Mouse (Mus musculus) brain, adult 2 months (tissue): ENCODE results near the gene Palm2.
A peak's percentile ranks its signal among the peaks of the same experiment; 100 is the strongest.

Source experiments
- DNase-seq: peaks from one replicate; pipeline ENCODE4 v3.0.0; 2011; ENCODE audit warnings: low read depth, low spot score

Gene Palm2

GRCm38 (mm10) chr4:57612716-57613115 is 178.7 kb downstream of the Palm2 start:
- no peak for DNase-seq

DNA sequence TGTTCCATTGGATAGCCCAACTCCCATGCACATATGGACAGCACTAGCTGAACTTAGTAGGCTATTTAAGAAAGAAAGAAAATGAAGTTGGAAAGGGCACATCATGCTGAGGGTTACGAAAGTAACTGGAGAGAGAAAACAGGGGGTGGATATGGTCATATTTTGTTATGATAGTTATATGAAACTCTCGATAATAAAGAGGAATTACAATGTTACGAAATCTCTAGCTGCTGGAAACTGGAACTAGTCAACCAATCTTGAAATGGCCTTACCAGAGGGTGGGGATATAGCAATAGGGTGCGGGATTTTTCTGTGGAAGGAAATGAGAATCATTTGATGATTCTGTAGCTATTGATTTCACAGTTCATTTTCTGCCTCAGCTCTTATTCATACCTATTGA is 180.6 kb downstream of the Palm2 start:
- no peak for DNase-seq

GRCm38 (mm10) chr4:57618743-57619142 is 184.7 kb downstream of the Palm2 start:
- no peak for DNase-seq

DNA sequence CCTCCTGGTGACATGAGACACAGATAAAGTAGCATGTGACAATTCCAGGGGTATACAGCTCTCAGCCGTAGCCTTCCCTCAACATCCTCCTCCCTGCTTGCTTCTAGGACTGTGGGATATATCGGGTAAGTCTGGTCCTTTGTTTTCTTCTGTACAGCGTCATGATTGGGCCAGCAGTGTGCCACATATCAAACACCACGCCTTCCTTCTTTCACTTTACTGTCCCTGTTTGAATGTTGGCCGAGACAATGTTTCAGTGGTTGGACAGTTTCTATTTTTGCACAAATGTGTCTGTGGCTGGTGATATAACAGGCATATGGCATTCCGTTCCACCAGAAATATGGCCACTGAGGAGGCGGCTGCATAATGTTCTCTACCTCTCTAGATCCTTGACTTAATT is 188.8 kb downstream of the Palm2 start:
- peak; percentile 80 for DNase-seq

- DNase-seq: no peak
Measured at GRCm38 (mm10) chr4:57624819-57625218, 190.8 kb downstream of the Palm2 start.

GRCm38 (mm10) chr4:57625306-57625705 is 191.3 kb downstream of the Palm2 start:
- no peak for DNase-seq

DNA sequence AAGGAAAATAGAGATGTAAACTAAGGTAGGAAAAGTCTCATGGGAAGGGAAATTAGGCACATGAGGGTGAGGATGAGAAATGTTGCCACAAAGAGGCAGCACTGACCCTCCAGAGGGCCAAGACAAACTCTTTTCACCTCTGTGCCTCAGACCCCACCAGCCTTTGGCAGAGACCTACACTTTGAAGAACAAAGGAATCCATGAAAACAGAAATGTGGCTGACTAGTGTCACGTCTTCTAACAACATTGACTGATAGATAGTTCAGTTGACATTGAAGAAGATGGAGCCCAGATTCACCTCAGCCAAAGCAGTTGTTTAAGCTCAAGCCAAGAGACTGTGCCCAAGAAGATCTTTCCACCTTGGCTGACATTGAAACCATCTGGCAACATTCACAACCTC is 191.7 kb downstream of the Palm2 start:
- no peak for DNase-seq

- DNase-seq: no peak
Measured at GRCm38 (mm10) chr4:57626921-57627320, 192.9 kb downstream of the Palm2 start.

GRCm38 (mm10) chr4:57632386-57632785 is 198.3 kb downstream of the Palm2 start:
- no peak for DNase-seq

DNA sequence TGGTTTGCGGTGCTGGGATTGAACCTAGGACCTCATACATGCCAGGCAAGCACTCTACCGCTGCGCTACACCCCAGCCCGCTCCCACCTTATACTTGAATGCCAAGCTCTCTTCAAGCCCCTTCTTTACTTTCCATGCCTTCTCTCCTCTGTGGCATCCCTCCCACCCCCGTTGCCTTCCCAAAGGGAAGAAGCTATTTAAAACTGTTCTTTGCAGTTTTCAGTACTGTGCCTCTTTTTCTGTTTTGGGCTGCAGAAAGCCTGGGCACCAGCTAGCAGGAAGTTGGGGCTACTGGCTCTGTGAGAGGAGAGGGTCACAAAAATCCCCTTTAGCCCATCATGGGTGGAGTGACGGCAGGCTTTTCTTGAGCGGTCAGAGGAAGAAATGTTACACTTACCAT is 199.0 kb downstream of the Palm2 start:
- peak; percentile 65 for DNase-seq

DNA sequence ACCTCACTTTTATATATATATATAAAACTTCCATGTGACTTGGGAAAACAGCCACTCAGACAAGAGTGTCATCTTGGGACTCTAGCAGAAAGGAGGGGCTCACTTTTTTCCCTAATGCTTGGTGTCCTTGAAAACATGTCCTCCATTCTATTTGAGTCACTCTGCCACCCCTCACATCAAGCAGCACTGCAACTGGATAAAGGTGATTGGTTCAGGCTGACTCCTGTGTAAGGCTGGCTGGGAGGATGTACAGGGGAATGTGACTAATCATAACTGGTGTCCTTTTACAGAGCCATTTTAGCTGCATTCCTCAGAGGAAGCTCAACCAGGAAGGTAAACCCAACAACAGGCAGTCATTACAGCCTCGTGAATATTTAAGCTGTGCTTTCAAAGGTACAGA is 200.9 kb downstream of the Palm2 start:
- no peak for DNase-seq

GRCm38 (mm10) chr4:57636782-57637482 is 202.9 kb downstream of the Palm2 start:
- DNase-seq: peak; percentile 70

- peak; percentile 88 for DNase-seq
Measured at GRCm38 (mm10) chr4:57637636-57638386, 203.8 kb downstream of the Palm2 start.

GRCm38 (mm10) chr4:57638941-57639340 is 204.9 kb downstream of the Palm2 start:
- DNase-seq: peak; percentile 53

DNA sequence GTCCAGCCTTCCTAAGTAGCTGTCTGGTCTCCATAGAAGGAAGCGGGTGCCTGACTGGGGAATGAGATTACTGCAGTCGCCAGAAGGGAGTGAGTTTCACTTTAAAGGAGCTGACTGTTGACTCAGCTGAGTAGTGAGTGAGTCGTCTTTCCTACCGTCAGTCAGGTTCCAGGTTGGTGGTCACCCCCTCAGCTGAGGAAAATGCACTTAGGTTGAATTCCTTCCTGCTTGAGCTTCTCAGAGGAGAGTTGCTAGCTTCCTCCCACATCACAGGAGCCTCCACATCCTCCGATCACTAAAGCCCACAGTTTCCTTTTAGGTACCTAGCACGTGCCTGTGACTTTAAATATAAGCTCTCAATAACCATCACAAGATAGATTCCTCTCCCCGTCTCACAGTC is 206.2 kb downstream of the Palm2 start:
- DNase-seq: peak; percentile 79

DNA sequence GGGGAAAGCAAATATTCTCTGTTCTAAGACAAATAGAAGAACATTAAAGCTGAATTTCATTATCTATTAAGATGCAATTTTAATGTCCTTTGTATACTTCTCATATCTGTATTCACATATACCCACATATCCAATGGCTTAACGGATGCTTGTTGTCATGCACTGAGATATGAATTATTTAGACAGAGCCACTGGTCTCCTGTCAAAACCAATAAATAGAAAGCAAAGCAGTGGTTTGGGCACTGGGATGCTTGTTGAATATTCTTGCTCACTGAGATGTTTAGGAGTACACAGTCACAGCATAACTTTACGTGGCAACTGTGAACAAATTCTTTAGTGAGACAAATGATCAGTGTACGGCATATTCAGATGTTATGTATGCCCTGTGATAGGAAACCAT is 206.9 kb downstream of the Palm2 start:
- no peak for DNase-seq

- DNase-seq: no peak
Measured at GRCm38 (mm10) chr4:57650994-57651393, 216.9 kb downstream of the Palm2 start.

- DNase-seq: peak; percentile 53
Measured at GRCm38 (mm10) chr4:57651547-57651946, 217.5 kb downstream of the Palm2 start.

- peak; percentile 88 for DNase-seq
Measured at GRCm38 (mm10) chr4:57652185-57652904, 218.3 kb downstream of the Palm2 start.

- DNase-seq: no peak
Measured at GRCm38 (mm10) chr4:57655966-57656365, 221.9 kb downstream of the Palm2 start.

DNA sequence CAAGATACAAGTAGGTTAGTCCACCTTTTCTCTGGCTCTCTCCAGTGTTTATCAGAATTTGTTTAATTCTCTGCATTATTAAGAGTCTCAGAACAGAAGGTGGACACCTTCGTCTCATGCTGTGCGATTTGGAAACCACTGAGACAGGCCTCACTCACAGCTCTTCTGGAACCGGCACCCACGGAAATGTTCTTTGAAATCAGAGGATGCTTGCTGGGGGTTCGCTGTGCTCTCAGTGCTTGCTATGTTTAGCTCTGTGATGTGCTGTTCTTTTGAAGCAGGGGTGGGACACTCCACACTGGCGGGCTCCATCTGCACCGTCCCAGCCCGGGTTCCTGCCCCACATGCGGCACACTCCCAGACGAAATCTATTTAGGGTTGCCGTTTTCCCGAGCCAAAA is 222.3 kb downstream of the Palm2 start:
- DNase-seq: peak; percentile 79

DNA sequence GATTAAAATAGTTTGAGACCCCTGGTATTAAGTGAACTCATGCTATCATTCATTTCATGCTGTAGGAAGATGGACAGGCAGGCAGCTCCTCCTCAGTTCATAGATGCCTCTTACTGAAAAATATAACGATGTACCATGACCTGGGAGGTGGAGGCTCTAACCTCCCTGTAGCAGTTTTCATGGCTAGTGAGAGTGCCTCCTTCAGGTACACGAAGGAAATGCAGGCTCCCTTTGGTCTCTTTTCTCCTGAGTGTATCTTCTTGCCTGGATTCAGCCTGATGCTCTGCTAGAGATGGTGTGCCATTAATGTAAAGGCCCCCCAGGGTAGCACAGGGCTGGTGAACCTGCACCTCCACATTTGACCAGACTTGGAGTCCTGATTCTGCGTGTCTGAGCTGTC is 222.8 kb downstream of the Palm2 start:
- DNase-seq: no peak

- DNase-seq: peak; percentile 78
Measured at GRCm38 (mm10) chr4:57660470-57660869, 226.4 kb downstream of the Palm2 start.
